Mouse (Mus musculus) gastrocnemius, postnatal 25 days (tissue): ENCODE results near the gene Serpina3j. TPM values are rescaled to one million over a fixed set of nuclear protein-coding genes. Genes with fewer than 3 reads are reported as not detected.
"Not testable (repeated sequence)": the region's sequence is repeated elsewhere in the genome, so short reads cannot be mapped to it uniquely, and the experiment has no call there.

Source experiments
- DNase-seq: peaks from one replicate; pipeline ENCODE4 v3.0.0; 2022
- long read RNA-seq, 2 experiments: library from polyadenylated mRNA; stranded (forward); transcript quantifications; one replicate each; pipeline ENCODE4 v2.0.0; 2021
- total RNA-seq, 2 experiments: library from RNA; stranded (reverse); gene quantifications; 1 replicate in 1 of 2; 2 replicates in 1 of 2; pipeline ENCODE4 v1.2.3; 2021

Gene Serpina3j
- not detected for total RNA-seq
- long read RNA-seq, experiment 1, result 0 reads
- long read RNA-seq, experiment 2, result 0 reads

DNA sequence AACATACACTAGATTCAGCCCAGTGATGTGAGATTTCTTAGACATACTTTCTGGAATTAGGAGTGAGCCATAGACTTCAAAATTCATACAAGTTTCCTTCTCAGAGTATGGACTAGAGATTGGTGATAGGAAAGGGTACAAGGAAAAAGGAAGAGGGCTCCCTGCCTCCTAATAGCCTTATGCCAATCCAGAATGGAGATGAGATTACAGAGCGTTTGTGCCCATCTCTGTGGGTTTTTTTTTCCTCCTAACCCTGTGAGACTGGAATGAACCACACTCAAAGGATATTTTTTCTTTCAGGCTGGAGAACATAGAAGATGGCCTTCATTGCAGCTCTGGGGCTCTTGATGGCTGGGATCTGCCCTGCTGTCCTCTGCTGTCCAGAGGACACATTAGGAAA is at the start of gene Serpina3j:
Gene Serpina3j (plus strand): TSS at position 301 of the 400 bp plus-strand sequence.
- DNase-seq, result no peak

DNA sequence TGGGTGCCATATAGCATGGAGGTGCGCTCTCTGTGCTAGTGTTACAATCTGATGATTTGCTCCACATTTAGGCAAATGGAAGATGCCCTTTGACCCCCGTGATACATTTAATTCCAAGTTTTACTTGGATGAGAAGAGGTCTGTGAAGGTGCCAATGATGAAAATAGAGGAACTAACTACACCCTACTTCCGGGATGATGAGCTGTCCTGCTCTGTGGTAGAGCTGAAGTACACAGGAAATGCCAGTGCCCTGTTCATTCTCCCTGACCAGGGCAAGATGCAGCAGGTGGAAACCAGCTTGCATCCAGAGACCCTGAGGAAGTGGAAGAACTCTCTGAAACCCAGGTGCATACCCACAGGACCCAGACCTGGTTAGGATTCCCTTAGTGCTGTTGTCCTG is 48.0 kb upstream of the Serpina3j start:
- DNase-seq, result no peak

GRCm38 (mm10) chr12:104278216-104279055 is 35.9 kb upstream of the Serpina3j start:
- no peak for DNase-seq

DNA sequence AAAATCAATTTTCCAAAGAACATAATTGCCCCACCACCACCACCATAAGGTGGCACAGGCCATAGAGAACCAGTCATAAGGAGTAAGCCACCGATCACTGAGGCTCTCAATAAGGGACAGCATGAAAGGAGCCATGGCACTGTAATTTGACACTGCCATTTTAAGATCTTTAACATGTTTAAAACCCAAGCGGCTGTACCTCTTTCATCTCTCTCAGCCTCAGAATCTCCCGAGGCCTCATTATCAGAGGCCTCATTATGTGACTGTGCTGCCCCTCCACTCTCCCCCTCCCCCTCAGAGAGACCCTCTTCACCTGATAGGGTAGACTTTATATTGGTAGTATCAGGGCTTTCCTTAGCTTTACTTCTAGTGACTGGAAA is 35.3 kb upstream of the Serpina3j start:
- DNase-seq, result no peak

DNA sequence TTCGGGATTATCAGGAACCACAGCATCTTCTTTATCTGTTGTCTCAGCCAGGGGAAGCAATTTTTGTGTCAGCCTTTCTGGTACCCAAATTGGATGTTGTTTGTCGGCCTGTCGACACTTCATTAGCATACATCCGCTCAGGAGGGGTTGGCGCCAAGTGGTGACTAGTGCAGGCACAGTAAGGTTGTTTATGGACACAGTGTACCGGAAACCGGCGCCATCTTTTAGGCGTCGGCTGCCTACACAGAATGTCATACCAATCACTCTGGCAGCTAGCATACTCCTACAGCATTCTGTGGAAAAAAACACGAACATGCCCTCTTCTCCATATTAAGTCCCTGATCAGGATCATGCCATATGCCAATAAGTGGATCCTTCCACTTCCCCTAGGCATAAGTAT is 31.0 kb upstream of the Serpina3j start:
- DNase-seq, result no peak

- no peak for DNase-seq
Measured at GRCm38 (mm10) chr12:104288336-104288735, 26.0 kb upstream of the Serpina3j start.

- DNase-seq, result no peak
Measured at GRCm38 (mm10) chr12:104289872-104290271, 24.5 kb upstream of the Serpina3j start.

- no peak for DNase-seq
Measured at GRCm38 (mm10) chr12:104293963-104294362, 20.4 kb upstream of the Serpina3j start.

DNA sequence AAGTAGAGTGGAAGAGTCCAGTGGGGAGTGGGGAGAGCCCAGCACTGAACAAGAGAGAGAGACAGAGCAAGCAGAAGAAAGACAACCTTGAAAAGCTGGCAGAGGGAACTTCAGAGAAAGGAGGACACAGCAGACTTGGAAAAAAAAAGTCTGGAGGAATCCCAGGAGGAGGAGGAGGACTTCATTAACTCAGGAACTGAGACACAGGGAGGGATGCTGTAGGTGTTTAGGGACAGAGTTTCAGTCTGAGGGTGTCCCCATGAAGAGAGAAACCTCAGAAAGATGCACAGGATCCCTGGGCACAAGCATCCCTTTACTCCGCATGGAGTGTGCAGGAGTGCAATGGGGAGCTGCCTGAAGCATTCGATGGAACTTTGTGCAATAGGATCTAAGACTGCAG is 16.3 kb upstream of the Serpina3j start:
- no peak for DNase-seq

DNA sequence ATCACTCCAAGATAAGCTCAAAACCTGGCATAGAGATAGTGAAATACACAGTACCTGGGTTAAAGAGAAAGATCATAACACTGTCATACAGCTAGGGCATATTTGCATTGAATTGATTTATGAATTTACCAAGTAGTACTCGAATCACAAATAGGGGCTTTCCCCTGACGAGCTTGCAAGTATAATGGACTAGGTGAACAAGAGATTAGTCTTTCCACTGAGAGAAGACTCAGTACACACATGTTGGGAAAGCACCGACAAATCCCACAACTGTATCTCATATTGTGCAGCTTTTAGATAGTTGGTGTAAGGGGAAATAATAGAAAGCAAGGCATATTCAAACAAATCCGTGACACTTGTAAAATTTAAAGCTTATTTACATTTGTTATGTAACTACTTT is 8.4 kb upstream of the Serpina3j start:
- DNase-seq, result no peak

DNA sequence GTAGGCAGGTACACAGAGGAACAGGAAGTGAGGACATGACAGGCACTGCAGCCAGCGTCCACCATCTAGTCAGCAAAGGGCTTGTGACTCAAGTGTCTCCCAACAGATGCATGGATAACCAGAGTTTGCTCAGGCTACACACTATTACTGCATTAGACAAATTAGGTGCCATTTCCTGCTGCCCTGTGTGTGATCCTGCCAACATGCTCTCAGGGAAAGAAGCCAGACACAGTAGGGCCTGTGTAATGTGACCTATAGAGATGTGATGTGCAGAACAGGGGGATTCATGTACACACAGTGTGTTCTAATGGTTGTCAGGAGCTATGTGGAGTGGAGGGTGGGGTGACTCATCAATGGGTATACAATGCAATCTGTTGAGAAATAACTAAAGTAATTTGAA is 8.1 kb downstream of the Serpina3j start:
- no peak for DNase-seq

DNA sequence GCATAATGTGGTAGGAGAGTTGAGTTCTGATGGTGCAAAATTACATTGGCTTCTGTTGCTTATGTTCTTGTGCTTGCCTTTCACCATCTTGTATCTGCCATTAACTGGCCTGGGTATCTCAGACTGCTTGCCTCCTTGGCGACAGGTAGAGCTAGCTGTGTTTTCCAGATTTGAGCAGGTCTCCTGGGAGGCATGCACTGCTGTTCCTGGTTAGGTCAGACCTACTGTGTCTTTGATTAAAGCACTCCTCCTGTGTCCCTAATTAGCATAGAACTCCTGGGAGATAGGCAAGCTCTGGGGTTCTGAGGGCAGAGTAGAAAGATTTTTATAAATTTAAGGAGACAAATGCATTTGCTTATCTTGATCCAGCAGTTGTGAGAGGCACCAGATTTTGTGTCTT is 17.3 kb downstream of the Serpina3j start:
- no peak for DNase-seq

GRCm38 (mm10) chr12:104336873-104337272 is 22.5 kb downstream of the Serpina3j start:
- DNase-seq, result not testable (repeated sequence)

DNA sequence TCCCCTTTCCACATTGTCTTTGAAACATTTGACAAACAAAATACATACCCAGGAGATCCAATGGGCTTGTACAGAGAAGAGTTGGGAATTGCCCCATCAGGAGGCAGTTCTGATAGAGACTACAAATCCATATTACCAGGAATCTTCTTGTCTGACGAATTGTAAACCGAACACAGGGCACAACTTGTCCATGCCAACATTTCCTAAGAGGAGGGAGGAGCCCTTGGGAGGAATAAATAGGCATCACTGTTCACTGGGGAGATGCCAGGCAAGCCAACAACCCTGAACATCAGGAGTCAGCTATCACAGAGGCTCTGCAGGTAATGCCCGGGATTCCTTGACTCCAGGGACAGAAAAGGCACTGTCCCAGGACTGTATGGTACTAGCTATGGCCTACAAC is 23.9 kb downstream of the Serpina3j start, which contains the start of the genes Serpina3k and Serpina3m:
Gene Serpina3k (plus strand): TSS at position 261 of the 400 bp plus-strand sequence.
Gene Serpina3m (plus strand): TSS at position 261 of the 400 bp plus-strand sequence.
- not testable (repeated sequence) for DNase-seq

DNA sequence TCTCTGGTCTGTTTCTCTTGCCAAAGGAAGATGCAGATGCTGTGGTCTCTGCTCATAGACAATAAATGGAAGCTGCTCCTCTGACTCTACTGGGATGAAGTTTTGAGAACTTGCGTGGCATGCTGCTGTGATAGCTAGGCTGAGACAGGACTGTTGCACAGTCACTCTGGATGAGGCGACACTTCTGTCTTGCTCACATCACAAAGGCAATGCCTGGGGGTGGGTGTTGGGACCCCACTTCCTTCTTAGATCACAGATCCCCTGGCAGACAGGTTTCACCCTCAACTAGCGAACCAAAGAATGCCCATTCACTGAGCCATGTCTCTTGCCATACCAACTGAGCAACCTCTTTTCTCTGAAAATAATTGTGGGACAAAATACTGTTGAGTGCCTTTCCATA is 24.4 kb downstream of the Serpina3j start:
- DNase-seq, result no peak

DNA sequence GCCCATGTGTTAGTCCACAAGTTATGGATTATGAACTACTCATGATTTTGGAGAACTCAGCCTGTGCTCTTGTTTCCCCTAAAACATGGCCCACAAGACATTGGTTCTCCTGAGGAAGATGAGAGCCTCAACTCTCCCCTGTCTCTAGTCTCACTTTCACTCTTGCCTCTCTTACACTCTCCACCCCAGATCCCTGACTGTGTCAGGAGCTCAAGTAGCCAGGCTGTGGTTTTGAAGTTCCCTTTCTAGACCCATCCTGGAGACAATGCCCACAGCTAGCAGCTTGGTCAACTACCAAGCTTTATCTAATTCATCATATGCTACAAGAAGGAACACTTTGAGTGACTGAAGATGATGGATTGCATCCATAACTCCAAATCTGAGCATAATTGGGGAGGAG is 28.1 kb downstream of the Serpina3j start:
- DNase-seq, result not testable (repeated sequence)

DNA sequence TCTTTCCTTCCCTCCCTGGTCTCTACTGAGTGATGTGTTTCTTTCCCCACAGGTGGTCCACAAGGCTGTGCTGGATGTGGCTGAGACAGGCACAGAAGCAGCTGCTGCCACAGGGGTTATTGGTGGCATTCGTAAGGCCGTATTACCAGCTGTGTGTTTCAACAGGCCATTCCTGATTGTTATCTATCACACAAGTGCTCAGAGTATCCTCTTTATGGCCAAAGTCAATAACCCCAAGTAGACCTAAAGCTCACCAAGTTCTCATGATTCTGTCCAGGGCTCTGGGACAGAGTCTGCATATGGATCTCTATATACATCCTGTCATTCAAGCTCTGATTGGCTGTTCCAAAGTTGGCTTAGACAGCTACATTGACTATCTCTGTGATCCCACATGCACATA is 30.8 kb downstream of the Serpina3j start:
- no peak for DNase-seq

GRCm38 (mm10) chr12:104345707-104346106 is 31.4 kb downstream of the Serpina3j start:
- DNase-seq, result no peak

GRCm38 (mm10) chr12:104347091-104347490 is 32.7 kb downstream of the Serpina3j start:
- no peak for DNase-seq

GRCm38 (mm10) chr12:104351812-104352211 is 37.5 kb downstream of the Serpina3j start:
- not testable (repeated sequence) for DNase-seq

DNA sequence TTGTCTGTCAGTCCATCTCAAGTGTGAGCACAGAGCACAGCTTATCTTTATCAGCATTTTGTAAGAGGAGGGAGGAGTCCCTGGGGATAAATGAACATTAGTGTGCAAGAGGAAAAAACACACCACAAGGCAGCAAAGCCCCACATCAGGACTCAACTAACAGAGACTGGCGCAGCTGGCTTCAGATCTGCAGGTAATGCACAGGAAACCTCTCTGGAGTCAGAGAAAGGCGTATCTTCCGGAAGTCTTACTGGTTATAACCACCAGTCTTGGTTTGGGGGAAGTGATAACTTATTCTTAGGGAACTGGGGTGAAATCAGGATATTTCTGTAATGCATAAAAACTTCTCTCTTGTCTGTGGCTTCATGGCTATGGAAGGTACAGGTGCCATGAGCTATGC is 41.7 kb downstream of the Serpina3j start:
- no peak for DNase-seq

DNA sequence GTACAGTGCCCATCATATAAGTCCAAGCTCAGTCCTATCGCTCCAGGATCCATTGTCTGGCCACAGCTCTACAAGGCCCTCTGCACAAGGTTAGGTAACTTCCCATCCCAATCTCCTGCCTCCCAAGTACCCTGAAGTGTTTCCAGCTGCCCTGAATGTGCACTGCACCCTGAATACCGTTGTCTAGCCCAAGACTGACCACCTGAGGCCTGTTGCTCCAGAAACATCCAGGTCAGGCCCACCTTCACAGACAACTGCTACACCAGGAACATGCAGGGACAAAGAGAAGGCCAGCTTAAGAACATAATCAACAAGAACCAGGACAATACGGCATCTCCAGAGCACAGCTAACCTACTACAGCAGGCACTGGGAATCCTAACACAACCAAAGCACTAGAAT is 55.6 kb downstream of the Serpina3j start:
- DNase-seq, result no peak
